Mouse (Mus musculus) kidney, postnatal 14 days (tissue): ENCODE data around the gene Krt10.

Source experiments
- DNase-seq: peaks from one replicate; pipeline ENCODE4 v3.0.0; 2022; ENCODE audit warnings: mixed read lengths

The Krt10 gene

GRCm38 (mm10) chr11:99389264-99389663 is at the start of gene Krt10:
TSS of gene Krt10 (minus strand) at chr11:99389364.
- no peak for DNase-seq

GRCm38 (mm10) chr11:99437972-99438371 is 48.8 kb upstream of the Krt10 start, which contains the start of gene Krt20:
TSS of gene Krt20 (minus strand) at chr11:99438150.
- DNase-seq: no peak

- DNase-seq: no peak
Observed at GRCm38 (mm10) chr11:99436625-99437024, 47.5 kb upstream of the Krt10 start.

GRCm38 (mm10) chr11:99430670-99431069 is 41.5 kb upstream of the Krt10 start:
- DNase-seq: peak; percentile 48

GRCm38 (mm10) chr11:99422159-99422558 is 33.0 kb upstream of the Krt10 start, which contains the start of gene Krt12:
TSS of gene Krt12 (minus strand) at chr11:99422259.
- no peak for DNase-seq

GRCm38 (mm10) chr11:99420586-99420985 is 31.4 kb upstream of the Krt10 start:
- DNase-seq: no peak

- DNase-seq: no peak
Observed at GRCm38 (mm10) chr11:99417819-99418218, 28.7 kb upstream of the Krt10 start.

GRCm38 (mm10) chr11:99416902-99417301 is 27.7 kb upstream of the Krt10 start:
- no peak for DNase-seq

- DNase-seq: no peak
Observed at GRCm38 (mm10) chr11:99414463-99415147, 25.4 kb upstream of the Krt10 start.

GRCm38 (mm10) chr11:99413247-99413646 is 24.1 kb upstream of the Krt10 start:
- DNase-seq: peak; percentile 49

- no peak for DNase-seq
Observed at GRCm38 (mm10) chr11:99406186-99406585, 17.0 kb upstream of the Krt10 start.

- no peak for DNase-seq
Observed at GRCm38 (mm10) chr11:99399956-99400549, 10.9 kb upstream of the Krt10 start.

GRCm38 (mm10) chr11:99398832-99399231 is 9.7 kb upstream of the Krt10 start:
- DNase-seq: no peak

- no peak for DNase-seq
Observed at GRCm38 (mm10) chr11:99398084-99398483, 8.9 kb upstream of the Krt10 start.

GRCm38 (mm10) chr11:99396661-99397060 is 7.5 kb upstream of the Krt10 start:
- DNase-seq: no peak

GRCm38 (mm10) chr11:99396034-99396433 is 6.9 kb upstream of the Krt10 start:
- no peak for DNase-seq

- no peak for DNase-seq
Observed at GRCm38 (mm10) chr11:99392492-99392891, 3.3 kb upstream of the Krt10 start.

GRCm38 (mm10) chr11:99391375-99391774 is 2.2 kb upstream of the Krt10 start:
- DNase-seq: no peak

- no peak for DNase-seq
Observed at GRCm38 (mm10) chr11:99390866-99391265, 1.7 kb upstream of the Krt10 start.

- DNase-seq: peak; percentile 5
Observed at GRCm38 (mm10) chr11:99388661-99389060, 503 bp downstream of the Krt10 start.

GRCm38 (mm10) chr11:99385813-99386721 is 3.1 kb downstream of the Krt10 start:
- DNase-seq: peak; percentile 94

- DNase-seq: peak; percentile 66
Observed at GRCm38 (mm10) chr11:99379568-99379967, 9.6 kb downstream of the Krt10 start.

GRCm38 (mm10) chr11:99374803-99375202 is 14.4 kb downstream of the Krt10 start, which contains the start of gene Krt28:
TSS of gene Krt28 (minus strand) at chr11:99374903.
- no peak for DNase-seq
